Mouse (Mus musculus): ENCODE measurements around the gene Shank1.
"Not testable (repeated sequence)": the region's sequence is repeated elsewhere in the genome, so short reads cannot be mapped to it uniquely, and the experiment has no call there.

Shank1 gene

DNA sequence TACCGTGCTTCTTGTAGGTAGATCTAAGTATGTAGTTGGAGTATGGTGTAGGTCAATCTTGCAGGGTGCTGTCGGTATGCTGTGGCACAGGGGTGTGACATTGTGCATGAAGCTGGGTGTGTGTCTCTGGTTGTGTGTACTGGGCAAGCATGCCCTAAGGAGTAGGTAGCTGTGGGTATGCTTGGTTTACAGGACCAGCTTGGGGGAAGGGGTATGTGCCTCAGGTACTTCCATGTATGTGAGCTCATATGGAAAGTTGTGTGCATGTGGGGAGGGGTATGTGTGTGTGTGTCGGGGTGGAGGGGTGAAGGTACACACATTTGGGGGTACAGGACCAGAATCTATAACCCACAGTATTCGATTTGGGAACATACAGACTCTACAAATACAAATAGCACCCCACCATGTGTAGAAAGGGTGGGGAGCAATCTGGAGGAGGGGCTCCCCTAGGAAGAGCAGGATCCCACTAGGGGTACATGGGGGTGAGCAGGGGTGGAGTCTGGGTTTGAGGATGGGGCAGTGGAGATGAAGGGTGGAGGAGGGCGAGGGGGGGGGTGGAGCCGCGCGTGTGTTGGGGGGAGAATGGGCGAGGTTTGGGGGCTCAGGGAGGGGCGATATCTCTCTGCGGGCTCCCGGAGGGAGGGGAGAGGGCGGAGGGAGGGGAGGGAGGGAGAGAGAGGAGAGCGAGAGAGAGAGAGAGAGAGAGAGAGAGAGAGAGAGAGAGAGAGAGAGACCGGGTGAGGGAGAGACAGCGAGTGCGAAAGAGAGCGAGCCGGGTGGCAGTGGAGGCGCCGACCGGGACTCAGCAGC is at the start of gene Shank1:
Shank1 (plus strand) TSS at position 779 of the 810 bp plus-strand sequence.
- DNase-seq (ENCODE audit: low read depth), result no peak

DNA sequence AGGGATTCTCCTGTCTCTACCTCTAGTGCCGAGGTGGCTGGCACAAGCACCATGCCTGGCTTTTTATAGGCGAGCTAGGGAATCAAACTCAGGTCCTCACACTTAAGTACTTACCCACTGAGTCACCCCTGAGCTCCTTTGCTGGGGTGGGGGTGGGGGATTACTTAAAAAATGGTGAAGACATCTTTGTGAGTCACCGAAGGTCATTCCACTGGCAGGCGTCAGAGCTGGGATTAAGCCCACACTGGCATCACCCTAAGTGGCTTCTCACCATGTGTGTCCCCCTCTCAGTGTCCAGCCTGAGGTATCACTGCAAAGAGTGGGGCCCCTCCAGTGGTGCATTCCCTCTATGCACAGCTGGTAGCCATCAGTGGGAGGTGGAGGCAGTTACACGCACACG is 49.6 kb upstream of the Shank1 start:
- no peak for DNase-seq (ENCODE audit: low read depth)

DNA sequence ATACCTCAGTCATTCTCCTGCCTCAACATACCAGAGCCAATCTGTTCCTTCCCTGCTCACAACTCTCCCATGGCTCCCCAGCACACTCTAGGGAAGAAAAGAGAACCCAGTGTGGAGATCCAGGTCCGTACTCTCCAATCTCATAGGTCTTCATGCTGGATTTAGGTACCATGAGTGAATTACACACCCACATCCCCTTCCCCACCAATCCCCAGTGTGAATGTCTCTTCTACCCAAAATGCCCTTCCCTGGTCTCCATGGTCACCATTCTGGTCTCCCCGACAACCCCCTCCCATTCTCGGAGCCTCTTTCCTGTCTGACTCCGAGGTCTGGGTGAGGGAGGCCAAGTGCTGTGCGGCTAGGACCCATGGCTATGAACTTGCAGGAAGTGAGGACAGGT is 48.9 kb upstream of the Shank1 start, which contains the start of gene Gm15517:
Gm15517 (plus strand) TSS at position 301 of the 400 bp plus-strand sequence.
- no peak for DNase-seq (ENCODE audit: low read depth)

DNA sequence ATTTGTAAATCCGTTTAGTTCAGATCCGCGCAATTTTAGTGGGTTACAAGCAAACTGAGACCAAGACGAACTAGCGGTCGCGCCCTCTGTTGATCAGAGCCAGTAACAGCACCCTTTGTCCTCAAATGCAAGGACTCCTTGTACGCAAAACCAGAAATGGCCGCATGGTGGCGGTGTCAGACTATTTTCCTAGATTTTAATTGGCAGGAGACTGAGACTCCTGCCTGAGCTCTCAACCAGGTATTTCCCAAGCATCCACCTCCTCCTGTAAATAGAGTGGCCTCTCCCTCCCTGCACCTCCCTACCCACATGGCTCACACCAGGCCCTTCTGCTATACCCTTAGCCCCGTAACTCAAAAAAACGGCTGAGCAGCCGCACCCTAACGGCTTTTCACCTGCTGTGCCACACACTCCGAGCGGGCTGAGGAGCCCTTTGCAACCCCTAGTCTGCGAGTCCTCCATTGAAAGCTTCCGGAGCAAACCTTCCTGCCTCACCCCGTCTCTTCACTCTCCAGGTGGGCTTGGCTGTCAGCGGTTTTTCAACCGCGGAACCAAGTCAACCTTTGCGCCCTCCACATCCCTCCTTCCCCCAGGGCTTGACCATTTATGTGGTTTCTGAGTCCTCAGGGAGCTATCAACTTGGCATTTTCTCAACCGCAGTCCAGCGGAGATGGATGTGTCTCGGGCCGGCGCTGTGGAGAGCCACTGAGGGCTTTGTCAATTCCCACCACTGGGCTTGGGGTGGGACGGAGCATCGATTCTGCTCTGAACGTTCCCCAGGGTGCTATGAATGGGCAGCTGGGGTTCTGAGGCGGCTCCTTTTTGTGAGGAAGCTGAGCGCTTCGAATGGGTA is 47.0 kb upstream of the Shank1 start:
- peak; percentile 79 for DNase-seq (ENCODE audit: low read depth)

DNA sequence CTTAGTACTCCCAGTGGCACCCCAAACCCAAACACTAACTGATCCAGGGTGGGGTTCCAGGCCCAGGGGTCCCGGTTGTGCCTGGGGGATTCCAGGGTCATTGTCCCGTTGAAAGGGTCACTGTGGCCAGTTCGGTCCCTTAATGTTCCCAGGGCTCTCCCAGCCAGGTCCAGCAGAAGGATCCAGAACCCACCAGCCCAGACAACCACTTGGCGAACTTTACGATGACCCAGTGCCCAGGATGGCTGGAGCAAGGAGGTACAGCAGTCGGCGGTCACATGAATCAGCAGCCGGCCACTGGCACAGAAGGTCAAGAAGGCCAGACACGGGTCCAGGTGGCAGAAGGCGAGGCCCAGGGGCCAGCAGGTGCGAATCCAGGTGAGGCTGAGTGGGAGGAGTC is 41.9 kb upstream of the Shank1 start:
- no peak for DNase-seq (ENCODE audit: low read depth)

DNA sequence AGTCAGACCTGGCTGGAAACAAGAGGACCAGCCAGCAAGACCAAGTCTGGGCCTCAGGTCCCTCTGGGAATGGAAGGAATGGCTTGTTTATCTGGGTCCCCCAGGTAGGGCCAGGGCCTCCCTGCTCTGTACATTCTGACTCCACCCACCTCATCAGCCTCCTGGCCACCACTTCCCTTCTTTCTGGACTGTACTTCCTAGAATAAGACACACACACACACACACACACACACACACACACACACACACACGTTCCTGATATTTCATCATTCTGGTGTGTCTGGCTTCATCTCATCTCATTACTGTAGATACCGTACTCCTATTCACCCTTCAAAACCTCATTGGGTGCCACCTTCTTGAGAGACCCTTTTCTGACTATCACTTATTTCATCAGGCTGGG is 40.7 kb upstream of the Shank1 start:
- DNase-seq (ENCODE audit: low read depth), result no peak

DNA sequence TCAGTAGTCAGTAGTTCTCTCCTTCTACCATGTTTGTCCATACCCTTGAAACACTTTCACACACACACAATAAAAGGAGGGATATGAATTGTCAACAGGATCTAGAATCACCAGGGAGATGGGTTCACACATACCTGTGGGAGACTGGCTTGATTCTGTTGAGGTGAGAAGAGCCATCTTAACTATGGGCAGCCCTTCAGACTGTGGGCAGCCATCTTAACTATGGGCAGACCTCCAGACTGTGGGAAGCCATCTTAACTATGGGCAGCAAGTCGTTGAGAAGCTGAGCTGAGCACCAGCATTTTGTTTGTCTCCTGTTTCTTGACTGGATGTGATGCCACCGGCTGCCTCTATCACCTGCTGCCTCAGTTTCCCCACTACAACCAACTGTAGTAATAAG is 38.7 kb upstream of the Shank1 start:
- DNase-seq (ENCODE audit: low read depth), result no peak

DNA sequence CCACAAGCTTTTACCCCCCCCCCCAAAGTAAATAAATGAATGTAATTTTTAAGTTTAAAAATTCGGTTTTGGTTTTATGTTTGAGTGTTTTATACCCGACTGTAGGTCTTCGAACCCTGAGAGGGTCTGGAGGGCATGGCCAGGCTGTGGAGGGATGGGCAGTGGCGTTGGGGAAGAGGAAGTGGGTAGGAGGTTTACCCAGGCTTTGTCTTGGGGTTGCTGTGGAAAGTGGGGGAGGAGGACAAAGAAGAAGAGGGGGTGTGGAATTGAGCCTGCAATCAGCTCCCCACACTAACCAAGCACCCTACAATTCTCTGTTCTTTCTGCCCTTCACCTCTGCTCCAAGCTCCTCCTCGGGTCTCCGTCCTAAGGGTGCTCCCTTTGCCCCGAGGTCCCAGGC is 37.5 kb upstream of the Shank1 start:
- no peak for DNase-seq (ENCODE audit: low read depth)

DNA sequence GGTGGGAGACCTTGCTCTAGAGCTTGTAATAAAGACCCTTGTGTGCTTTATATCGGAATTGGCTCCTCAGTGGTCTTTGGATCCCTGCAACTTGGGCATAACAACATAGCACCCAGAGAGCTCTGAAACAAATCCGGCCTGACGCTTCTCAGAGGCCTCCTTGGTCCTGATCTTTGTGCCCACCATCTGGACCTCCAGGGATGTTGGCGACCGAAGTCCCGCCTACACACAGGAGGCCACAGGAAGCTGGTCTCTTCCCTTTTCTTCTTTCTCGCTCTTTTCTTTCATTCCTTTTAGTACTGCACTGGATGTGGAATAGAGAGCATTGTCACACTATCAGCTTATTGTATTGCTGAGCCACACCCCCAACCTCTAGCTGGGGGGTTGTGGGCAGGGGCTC is 36.6 kb upstream of the Shank1 start:
- DNase-seq (ENCODE audit: low read depth), result no peak

DNA sequence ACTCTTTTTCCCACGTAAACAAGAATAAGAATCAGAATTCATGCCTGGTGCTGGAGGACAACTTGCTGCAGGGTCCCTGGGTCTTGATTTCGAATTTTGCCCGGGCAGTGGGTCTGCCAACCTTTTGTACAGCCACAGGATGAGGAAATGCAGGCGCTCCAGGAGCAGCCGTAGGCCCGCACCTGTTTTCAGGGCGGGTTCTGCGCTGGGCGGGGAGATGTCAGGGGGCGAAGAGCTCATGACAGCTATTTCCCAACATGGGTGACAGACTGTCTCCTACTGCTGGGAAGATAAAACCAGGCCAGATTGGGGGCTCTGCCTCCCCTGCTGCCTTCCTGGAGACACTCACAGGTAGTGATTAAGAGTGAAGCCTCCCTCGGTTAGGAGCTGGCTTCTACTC is 36.0 kb upstream of the Shank1 start:
- no peak for DNase-seq (ENCODE audit: low read depth)

DNA sequence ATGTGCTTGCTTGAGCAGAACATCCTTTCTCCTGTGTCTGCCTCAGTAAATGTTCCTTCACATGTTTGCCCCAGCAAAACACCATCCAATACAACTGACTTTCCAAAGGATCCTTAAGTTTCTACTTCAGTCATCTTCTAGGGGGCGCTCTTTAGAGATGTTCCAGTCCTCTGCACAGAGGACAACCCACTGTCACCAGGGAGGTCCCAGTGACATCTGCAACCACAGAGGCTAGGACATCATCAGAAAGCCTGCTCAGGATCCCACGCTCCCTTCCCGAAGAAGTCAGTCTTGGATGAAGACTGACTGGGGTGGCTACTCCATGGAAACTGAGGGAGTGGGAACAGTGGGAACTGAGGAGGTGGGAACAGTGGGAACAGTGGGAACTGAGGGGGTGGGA is 34.5 kb upstream of the Shank1 start:
- no peak for DNase-seq (ENCODE audit: low read depth)

DNA sequence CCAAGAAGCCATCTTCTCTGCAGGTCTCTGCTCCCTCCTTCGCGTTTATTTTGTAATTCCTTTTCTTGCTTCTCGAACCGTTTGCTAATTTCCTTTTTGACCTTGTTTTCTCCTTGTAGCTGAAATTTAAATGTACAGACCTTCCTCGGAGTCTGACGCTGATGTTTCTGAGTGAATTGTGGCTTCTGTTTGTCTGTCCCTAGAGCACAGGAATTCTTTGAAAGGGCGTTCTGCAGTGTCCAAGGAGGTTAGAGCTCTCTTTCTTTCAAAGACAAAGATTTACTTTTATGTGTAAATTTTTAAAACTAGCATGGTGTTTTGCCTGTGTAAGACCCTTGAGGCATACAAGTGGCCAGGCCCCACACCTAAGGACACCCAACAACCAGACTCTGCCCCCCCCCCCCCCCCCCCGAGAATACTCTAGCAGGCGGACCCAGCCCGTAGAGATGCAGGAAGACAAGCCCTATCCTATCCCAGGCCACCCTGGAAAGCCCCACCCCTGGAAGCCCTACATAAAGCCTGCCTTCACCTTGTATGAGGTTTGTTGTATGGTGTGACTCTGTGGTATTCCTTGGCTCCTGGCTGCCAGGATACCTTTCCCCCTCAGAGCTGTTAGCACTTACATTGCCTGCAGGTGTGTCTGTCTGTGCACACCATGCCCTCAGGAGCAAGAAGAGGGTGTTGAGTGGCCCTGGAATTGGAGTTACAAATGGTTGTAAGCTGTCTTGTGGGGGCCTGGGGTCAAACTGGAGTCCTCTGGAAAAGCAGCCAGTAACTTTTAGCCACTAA is 33.4 kb upstream of the Shank1 start:
- DNase-seq (ENCODE audit: low read depth), result no peak

DNA sequence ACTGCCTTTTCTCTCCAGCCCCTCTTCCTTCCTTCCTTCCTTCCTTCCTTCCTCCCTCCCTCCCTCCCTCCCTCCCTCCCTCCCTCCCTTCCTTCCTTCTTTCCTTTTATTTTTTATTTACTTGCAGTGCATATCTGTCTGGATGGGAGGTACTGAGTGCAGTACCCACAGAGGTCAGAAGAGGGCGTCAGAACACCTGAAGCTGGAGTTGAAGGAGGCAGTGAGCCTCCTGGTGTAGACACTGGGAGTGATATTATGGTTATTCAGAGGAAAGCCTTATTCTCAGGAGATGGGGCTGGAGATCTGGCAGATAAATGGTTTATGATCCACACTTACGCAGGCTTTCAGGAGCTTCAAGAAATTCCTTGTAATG is 32.8 kb upstream of the Shank1 start:
- DNase-seq (ENCODE audit: low read depth), result no peak

DNA sequence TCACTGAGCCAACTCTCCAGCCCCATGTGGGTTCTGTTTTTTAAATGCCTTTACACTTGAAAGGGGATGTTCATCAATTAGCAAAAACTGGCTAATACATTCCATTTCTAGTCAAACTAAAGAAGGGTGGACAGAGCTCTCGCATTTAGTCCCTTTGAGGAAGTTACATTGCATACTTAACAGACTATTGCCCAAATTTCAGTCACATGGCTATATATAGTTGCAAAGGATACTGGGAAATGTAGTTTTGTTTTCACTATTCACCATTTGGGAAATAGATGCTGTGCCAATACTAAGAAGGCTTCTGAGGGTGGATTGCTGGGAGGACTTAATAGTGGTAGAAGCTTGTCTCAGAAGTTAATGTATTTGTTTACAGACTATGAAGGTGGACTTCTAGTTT is 29.1 kb upstream of the Shank1 start:
- no peak for DNase-seq (ENCODE audit: low read depth)

DNA sequence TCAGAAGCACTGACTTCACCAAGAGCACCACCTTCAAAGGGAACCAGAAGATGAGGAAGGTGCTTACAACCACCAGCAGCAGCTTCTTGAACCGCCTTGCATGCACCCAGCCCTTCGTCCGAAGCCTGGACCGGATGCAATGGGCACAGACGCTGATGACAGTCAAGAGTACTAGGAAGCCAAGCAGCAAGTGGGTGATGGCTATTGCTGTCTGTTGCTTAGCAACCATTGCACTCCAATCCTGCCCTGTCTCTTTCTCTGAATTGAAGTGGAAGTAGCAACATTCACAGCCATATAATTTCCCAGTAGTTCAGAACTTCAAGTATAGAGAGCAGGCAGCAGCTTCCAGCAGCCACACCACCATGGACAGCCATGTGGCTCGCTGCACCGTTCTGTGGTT is 28.5 kb upstream of the Shank1 start:
- DNase-seq (ENCODE audit: low read depth), result no peak

DNA sequence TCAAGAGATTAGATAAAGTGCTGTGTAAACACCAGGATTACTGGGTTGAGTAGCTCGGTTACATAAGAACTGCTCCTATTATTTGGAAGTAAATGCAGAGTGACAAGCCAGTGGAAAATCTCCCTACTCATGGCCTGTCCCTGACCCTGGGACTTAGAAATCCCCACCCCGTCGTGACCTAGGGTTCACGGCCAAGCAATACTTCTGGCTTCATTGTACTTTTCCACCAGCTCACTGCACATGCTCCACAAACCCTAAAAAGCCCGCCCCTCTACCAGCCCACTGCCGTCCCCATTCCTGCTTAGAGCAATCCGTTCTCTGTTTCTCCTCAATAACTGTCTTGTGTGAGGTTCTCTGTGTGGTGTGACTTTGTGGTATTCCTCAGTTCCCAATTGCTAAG is 22.3 kb upstream of the Shank1 start:
- no peak for DNase-seq (ENCODE audit: low read depth)

DNA sequence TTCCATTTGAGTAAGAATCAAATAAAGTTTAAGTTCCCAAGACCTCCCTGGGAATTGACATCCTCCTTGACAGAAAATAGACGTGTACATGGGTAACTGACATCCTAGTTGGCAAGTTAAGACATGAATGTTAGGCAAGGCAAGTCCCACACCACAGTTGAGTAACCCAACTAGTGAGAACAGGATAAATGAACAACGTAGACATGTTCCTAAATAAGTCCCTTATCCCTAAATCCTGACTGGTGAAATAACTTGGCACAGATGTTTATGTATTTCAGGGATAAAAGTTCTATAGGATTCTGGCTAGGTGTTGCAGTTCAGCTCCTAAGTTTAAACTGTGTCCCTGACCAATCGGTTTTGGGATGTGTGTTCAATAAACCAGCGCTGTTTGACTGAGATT is 19.1 kb upstream of the Shank1 start:
- no peak for DNase-seq (ENCODE audit: low read depth)

DNA sequence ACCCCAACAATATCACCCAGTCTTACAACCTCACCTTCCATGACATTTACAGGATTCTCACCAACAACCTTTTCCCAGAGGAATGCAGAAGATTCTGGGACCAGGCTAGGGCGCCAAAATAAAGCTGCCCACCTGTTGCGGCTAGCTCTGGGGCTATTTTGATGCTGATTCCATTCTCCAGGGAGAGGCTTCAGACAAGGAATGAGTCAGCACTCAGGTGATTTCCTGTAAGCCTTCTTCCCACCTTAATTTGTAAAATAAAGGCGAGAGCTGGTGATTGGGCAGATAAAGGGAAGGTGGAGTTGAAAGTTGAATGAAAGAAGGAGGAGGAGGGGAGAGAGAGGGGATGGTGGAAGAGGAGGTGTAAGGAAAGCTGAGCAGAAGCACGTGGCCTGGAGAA is 18.6 kb upstream of the Shank1 start:
- no peak for DNase-seq (ENCODE audit: low read depth)

DNA sequence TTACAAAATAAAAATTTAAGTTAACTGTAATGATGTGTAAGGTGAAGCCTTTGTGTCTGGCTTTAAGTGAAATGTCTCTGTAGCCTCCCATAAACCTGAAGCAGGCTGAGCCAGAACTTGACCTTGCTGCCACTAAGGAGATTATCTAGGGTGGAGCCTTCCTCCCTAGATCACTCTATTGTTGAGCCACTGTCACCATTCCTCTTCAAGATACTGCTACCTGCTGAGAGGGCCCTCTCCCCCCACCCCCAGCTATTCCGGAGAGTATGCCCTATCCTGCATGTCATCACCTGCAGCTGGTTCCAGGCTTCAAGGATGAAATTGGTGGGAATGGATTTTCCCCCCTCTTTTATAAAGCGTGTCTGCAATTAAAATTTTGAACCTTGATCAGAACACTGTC is 12.6 kb upstream of the Shank1 start:
- DNase-seq (ENCODE audit: low read depth), result not testable (repeated sequence)

DNA sequence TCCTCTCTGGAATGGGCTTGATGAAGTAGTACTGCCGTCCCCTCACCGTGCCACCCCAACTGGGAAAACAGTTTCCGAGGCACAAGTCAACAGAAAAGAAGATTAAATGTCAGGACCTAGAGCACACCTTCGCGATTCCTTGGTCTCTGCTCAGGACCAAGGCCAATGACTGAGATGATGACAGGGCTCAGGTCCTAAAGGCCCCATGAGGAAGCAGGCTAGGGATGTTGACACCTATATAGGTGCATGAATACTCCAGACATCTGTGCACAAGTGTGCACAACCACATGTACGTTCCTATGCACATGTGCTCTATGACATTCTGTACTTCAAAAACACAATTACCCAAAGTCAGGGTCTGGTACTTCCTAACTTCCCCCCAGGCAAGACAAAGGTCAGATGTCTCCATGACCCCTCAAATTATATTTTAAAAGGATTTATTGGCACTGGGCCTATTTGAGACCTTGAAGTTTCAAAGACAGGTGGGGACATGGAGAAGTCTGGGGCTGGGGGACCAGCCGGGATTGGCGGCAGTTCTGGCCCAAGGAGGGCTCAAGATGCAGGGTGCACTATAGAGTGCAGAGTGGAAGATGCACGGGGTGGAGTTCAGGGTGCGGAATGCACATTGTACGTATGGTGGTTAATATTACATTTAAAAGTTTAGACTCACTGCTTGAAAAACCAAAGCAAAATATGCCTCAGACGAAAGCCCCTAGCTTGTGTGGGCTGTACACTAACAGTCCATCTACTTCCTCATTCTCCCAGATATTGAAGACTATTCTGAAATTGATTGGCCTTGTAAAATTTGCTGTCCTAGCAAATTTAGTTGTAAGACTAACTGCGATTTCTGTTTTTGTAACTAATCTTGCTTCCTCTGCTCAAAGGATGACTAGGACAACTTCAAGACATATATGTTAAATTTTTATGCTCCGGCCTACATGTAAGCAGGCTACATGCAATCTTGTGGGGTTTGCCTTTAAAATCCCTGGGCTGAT is 6.4 kb upstream of the Shank1 start:
- DNase-seq (ENCODE audit: low read depth), result no peak

DNA sequence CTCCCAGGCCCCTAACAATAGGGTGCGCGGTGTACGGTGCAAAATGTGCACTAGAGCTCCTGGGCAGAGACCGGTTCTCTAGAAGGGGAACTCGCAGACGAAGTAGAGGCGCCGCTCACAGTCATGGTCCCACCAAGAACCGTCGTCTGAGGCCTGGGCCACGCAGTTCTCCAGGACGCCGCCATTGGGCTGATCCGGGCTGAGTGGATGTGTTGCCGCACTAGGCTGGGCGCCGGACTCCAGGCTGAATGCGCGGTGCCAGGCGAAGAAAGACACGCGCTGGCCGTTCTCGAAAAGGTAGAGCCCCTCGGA is 5.6 kb upstream of the Shank1 start:
- DNase-seq (ENCODE audit: low read depth), result no peak

Data from fibroblast of lung, adult 2 months (primary cell).